Mouse (Mus musculus) adrenal gland, adult 8-10 months (tissue): ENCODE results near the gene Os9. TPM values are rescaled to one million over a fixed set of nuclear protein-coding genes. Genes with fewer than 3 reads are reported as not detected.
"Not testable (repeated sequence)": the region's sequence is repeated elsewhere in the genome, so short reads cannot be mapped to it uniquely, and the experiment has no call there.

Experiments used
- DNase-seq: peaks from one replicate; pipeline ENCODE4 v3.0.0; 2022
- total RNA-seq, 4 experiments: library from RNA; stranded (reverse); gene quantifications; 2 replicates each; pipeline ENCODE4 v1.2.4; 2022

Gene Os9
- total RNA-seq, 4 experiments from 2014 or later: 139 to 153 (median 150) TPM

DNA sequence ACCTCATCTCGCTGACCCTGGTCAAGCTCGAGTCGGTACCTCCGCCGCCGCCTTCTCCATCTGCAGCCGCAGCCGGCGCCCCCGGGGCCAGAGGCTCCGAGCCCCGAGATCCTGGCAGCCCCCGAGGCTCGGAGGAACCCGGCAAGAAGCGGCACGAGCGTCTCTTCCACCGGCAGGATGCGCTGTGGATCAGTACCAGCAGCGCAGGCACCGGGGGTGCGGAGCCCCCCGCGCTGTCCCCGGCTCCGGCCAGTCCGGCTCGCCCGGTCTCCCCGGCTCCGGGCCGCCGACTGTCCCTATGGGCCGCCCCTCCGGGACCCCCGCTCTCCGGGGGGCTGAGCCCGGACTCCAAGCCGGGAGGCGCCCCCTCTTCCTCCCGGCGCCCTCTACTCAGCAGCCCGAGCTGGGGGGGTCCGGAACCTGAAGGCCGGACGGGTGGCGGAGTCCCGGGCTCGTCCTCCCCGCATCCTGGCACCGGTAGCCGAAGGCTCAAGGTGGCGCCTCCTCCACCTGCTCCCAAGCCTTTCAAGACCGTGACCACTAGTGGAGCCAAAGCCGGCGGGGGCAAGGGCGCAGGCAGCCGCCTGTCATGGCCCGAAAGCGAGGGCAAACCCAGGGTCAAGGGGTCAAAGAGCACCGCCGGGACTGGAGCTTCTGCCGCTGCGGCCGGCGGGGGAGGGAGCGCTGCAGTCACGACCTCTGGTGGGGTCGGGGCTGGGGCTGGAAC lies 41.1 kb downstream of the Os9 start:
- DNase-seq: no peak

GRCm38 (mm10) chr10:127078677-127079575 lies 42.0 kb downstream of the Os9 start:
- DNase-seq: no peak

DNA sequence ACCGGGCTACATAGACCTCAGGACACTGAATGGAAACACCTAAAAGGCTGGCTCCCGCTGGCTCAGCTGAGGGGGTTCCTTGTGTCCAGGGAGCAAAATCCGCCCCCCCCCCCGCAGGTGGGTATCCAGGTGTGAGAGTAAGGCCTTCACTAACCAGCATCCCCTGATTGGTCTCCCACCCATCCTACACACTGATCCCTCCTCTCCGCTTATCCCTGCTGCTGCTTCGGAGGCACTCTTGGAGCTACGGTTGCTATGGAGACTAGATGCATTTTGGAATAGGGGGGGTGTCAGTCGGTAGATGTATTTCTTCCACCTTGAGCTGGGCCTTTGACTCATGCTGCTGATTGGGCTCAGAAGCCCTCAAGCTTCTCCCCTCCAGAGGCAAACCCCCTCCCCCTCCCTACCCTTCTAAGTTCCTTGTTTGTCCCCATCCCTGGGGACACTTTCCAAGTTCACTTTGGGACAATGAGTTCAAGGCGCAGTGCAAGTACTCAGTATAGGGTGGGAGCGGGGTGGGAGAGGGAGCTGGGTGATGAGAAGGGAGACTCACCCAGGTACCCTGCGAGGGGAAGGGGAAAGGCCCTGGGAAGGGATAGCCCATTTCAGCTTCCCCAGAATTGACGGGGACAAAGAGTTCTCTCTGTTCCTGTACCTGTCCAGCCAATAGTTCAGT lies 42.8 kb downstream of the Os9 start:
- no peak for DNase-seq

- no peak for DNase-seq
These were observed 43.4 kb downstream of the Os9 start for GRCm38 (mm10) chr10:127077515-127077914.

GRCm38 (mm10) chr10:127076082-127076481 lies 44.8 kb downstream of the Os9 start:
- no peak for DNase-seq

GRCm38 (mm10) chr10:127075651-127076050 lies 45.3 kb downstream of the Os9 start:
- DNase-seq: no peak

DNA sequence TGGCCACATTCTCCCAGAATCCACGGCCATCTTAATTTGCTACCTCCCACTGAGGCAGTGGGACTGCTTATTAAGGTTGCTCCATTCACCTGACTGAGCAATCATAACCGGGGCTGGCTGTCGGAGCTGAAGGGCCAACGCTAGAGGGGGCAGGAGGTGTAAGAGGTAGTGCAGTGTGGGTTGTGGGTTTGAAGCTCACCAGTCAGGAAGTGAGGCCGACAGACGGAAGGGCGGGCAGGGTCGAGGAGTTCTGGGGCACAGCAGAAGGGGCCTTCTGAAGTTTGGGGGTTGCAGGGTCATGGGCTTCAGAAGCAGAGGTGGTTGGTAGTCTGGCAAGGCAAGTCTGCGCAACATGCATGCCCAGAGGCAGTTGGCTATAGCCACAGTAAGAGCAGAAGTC lies 45.9 kb downstream of the Os9 start, which contains the start of gene Agap2:
TSS of gene Agap2 (plus strand) at position 205 of the 400 bp plus-strand sequence.
- no peak for DNase-seq

- no peak for DNase-seq
These were observed 47.0 kb downstream of the Os9 start for GRCm38 (mm10) chr10:127073981-127074380.

GRCm38 (mm10) chr10:127072969-127073368 lies 48.0 kb downstream of the Os9 start:
- DNase-seq: not testable (repeated sequence)

GRCm38 (mm10) chr10:127072270-127072669 lies 48.7 kb downstream of the Os9 start:
- DNase-seq: not testable (repeated sequence)

DNA sequence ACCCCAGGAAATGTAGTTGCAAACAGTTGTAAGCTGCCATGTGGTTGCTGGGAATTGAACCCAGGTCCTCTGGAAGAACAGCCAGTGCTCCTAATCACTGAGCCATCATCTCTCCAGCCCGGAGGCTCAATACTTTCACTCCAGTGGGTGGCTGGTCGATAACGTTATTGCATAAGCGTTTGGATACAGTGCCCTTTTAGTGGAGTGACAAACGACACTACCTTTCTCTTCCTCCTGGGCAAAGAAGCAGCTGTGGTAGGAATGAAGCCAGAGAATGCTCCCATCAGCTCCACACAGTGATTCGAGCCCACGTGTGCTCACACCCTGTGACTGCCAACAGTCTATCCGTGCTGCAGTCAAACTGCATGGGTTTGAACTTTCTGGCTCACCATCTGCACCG lies 49.7 kb downstream of the Os9 start:
- DNase-seq: no peak

DNA sequence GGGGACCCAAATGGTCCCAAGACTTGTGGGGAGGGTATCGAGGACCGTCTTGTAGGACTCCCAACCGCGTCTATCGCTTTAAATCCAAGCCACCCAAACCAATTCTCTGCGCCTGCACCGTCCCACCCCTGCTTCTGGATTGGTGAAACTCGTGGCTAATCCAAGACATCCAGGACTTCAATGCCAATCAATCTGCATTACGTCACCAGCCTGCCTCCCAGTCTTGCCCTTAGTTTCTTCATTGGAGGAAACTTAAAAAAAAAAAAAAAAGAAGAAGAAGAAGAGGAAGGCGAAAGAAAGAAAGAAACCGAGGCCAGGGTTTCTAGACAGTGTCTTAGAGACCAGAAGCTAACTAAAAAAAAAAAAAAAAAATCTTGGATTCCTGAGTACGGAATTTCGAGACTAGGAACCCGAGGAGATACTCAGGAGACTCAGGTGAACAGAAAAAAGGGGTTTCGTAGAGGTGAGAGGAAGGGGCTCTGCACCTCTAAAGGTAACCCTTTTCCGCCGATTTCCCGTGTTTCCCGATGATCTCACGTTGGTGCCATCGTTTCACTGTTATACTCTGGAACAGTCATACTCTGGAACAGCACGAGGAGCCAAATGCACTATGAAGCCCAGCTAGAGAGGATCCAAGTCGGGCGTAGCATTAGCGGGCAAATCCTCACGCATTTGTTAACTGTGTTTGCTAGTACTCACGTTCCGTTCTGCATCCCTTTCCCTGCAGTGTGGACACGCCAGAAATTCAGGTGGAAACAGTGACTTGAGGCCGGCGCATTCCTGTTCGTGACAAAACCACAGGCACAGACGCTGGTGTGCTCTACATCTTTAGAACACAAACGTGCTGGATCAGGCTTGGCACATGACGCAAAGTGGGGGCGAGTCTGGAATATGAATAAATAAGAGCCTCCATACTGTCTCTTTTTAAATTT lies 50.5 kb downstream of the Os9 start, which contains the start of gene Tspan31:
TSS of gene Tspan31 (minus strand) at position 75 of the 932 bp plus-strand sequence.
- DNase-seq: peak; percentile 94

DNA sequence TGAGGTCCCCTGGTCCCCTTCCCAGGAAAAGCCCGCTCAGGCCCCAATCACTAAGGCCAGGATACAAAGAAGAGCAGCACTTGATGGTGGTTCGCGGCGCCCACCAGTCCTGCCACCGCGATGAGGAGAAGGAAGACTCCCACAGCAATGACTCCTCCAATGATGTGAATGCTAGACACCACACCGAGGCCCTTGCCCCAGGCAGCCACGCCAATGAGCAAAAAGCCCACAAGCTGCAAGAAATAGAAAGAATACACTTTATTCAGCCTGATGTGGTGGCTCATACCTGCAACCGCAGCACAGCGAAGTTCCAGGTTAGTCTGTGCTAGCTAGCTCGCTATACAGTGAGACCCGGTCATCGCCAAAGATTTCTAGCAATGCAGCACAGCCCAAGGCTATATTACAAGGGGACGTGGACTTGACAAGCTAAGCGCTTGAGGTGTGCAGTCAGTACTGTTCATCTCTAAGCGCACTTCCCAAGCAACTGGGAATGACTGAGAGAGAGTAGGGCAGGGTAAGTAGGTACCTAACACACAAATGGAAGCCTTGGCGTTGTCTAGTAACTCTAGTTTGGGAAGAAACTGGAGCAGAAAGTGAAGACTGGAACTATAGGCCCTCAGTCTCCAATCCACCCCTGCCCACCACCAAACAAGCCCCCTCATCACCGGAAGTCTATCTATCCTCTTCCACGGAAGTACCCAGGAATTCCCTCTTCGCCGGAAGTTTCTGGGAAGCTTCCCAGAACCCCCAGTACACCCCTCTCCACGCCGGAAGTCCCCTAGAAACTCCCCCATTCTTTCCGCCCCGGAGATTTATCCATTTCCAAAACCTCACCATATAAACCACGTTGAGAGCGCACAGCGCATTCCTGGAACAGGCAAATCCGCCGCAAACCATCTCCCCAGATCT lies 51.4 kb downstream of the Os9 start:
- no peak for DNase-seq

DNA sequence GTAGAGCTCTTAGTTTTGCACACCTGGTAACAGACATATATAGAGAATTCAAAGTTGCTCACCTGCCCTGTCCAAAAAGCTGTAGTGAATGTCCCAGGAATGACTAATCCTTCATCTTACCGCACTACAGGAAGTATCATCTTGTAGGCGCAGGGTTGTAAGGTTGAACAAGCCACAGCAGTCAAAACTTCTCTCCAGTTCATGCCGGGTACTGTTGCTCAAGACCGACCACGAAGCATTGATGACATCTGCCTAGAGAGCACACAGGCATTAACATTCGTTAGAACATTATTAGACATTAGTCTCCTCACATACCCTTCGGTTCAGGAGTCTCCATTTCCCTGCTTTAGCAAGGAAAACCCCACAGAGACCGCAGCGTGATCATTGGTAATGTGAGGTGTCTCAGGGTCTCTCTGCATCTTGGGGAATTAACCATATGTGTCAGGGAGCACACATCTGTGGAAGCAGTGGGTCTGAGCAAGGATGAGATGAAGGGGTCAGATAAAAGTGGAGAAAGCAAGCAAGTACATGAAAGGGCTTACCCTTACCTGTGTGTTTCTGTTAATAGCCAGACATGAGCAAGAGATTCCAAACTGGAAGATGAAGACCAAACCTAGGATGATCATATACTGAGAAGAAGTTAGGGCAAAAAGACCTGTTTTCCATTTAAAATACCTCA lies 52.4 kb downstream of the Os9 start:
- no peak for DNase-seq

- DNase-seq: no peak
These were observed 54.4 kb downstream of the Os9 start for GRCm38 (mm10) chr10:127066519-127067018.

- DNase-seq: no peak
These were observed 55.0 kb downstream of the Os9 start for GRCm38 (mm10) chr10:127065981-127066380.

GRCm38 (mm10) chr10:127063913-127064870 lies 56.7 kb downstream of the Os9 start:
- no peak for DNase-seq

DNA sequence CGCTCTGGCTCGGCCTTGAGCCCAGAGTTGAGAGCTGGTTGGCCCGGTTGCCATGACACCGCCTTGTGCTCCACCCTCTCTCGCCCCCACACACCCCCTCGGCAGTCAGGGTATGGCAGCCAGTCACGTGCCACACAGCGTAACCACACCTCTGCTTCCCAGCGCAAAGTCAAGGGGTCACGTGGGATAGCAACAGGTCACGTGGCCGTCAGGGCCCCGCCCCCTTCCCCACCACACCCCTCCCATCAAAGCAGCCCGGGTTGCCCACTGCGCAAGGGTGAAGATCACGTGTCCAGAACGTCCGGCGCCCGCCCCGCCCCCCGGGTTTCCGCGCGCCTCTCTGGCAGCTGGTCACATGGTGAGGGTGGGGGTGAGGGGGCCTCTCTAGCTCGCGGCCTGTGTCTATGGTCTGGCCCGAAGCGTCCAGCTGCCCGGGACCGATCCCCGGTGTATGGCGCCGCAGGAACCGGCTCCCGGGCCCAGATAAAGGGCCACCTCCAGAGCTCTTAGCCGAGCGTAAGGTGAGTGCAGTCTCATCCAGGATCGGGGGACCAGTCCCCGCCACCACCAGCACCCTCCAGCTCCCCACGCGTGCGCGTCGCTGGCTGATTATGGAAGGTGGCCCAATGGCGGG lies 57.6 kb downstream of the Os9 start, which contains the start of gene Cdk4:
TSS of gene Cdk4 (plus strand) at position 296 of the 634 bp plus-strand sequence.
- DNase-seq: peak; percentile 98
